Mouse (Mus musculus): ENCODE data around the gene Vsig8.

Gene Vsig8

GRCm38 (mm10) chr1:172528701-172529100 is 27.0 kb upstream of the Vsig8 start:
- peak; percentile 94 for DNase-seq (ENCODE audit: low read depth)

- DNase-seq (ENCODE audit: low read depth): peak; percentile 89
Observed at GRCm38 (mm10) chr1:172530544-172531220, 25.1 kb upstream of the Vsig8 start.

- DNase-seq (ENCODE audit: low read depth): no peak
Observed at GRCm38 (mm10) chr1:172532551-172532950, 23.2 kb upstream of the Vsig8 start.

GRCm38 (mm10) chr1:172535116-172535515 is 20.6 kb upstream of the Vsig8 start:
- DNase-seq (ENCODE audit: low read depth): no peak

- DNase-seq (ENCODE audit: low read depth): no peak
Observed at GRCm38 (mm10) chr1:172539827-172540226, 15.9 kb upstream of the Vsig8 start.

- no peak for DNase-seq (ENCODE audit: low read depth)
Observed at GRCm38 (mm10) chr1:172540283-172540820, 15.4 kb upstream of the Vsig8 start.

GRCm38 (mm10) chr1:172546062-172546461 is 9.7 kb upstream of the Vsig8 start:
- DNase-seq (ENCODE audit: low read depth): peak; percentile 43

- peak; percentile 89 for DNase-seq (ENCODE audit: low read depth)
Observed at GRCm38 (mm10) chr1:172548501-172548900, 7.2 kb upstream of the Vsig8 start.

- DNase-seq (ENCODE audit: low read depth): peak; percentile 29
Observed at GRCm38 (mm10) chr1:172549314-172549713, 6.4 kb upstream of the Vsig8 start.

- DNase-seq (ENCODE audit: low read depth): peak; percentile 16
Observed at GRCm38 (mm10) chr1:172549717-172550116, 6.0 kb upstream of the Vsig8 start.

- peak; percentile 70 for DNase-seq (ENCODE audit: low read depth)
Observed at GRCm38 (mm10) chr1:172550551-172550951, 5.2 kb upstream of the Vsig8 start.

GRCm38 (mm10) chr1:172551009-172551408 is 4.7 kb upstream of the Vsig8 start:
- DNase-seq (ENCODE audit: low read depth): no peak

GRCm38 (mm10) chr1:172552623-172553022 is 3.1 kb upstream of the Vsig8 start:
- no peak for DNase-seq (ENCODE audit: low read depth)

GRCm38 (mm10) chr1:172562641-172563464 is 7.1 kb downstream of the Vsig8 start:
- DNase-seq (ENCODE audit: low read depth): peak; percentile 37

- no peak for DNase-seq (ENCODE audit: low read depth)
Observed at GRCm38 (mm10) chr1:172563465-172563828, 7.7 kb downstream of the Vsig8 start.

GRCm38 (mm10) chr1:172566131-172566530 is 10.4 kb downstream of the Vsig8 start:
- DNase-seq (ENCODE audit: low read depth): peak; percentile 60

- DNase-seq (ENCODE audit: low read depth): no peak
Observed at GRCm38 (mm10) chr1:172567758-172568157, 12.0 kb downstream of the Vsig8 start.

GRCm38 (mm10) chr1:172580116-172580515 is 24.4 kb downstream of the Vsig8 start:
- no peak for DNase-seq (ENCODE audit: low read depth)

GRCm38 (mm10) chr1:172582436-172582835 is 26.7 kb downstream of the Vsig8 start:
- no peak for DNase-seq (ENCODE audit: low read depth)

GRCm38 (mm10) chr1:172584271-172584670 is 28.5 kb downstream of the Vsig8 start:
- no peak for DNase-seq (ENCODE audit: low read depth)

GRCm38 (mm10) chr1:172585026-172585425 is 29.3 kb downstream of the Vsig8 start:
- no peak for DNase-seq (ENCODE audit: low read depth)

GRCm38 (mm10) chr1:172585612-172586567 is 30.2 kb downstream of the Vsig8 start:
- DNase-seq (ENCODE audit: low read depth): no peak

Measured in 416B (cell line).